Mouse (Mus musculus): Measurements from ENCODE around the gene Ermn. TPM values are rescaled to one million over a fixed set of nuclear protein-coding genes. Genes with fewer than 3 reads are reported as not detected.
A peak's percentile ranks its signal among the peaks of the same experiment; 100 is the strongest.

Gene Ermn
- total RNA-seq (2022), result 10 to 100 TPM; 35.2 to 39.7 (median 36.8) TPM

GRCm38 (mm10) chr2:58052821-58053581 is at the start of gene Ermn:
Gene Ermn, minus strand, starts transcription at chr2:58052864.
- peak; percentile 42 to 50 for DNase-seq (ENCODE audit: low spot score in 2 of 2)

GRCm38 (mm10) chr2:58094818-58095217 is 42.2 kb upstream of the Ermn start:
- DNase-seq (ENCODE audit: low spot score in 2 of 2), result no peak

GRCm38 (mm10) chr2:58086420-58086819 is 33.8 kb upstream of the Ermn start:
- no peak for DNase-seq (ENCODE audit: low spot score in 2 of 2)

- no peak for DNase-seq (ENCODE audit: low spot score in 2 of 2)
These were observed 27.2 kb upstream of the Ermn start for GRCm38 (mm10) chr2:58079849-58080248.

GRCm38 (mm10) chr2:58055383-58055782 is 2.7 kb upstream of the Ermn start:
- peak; percentile 52 to 66 for DNase-seq (ENCODE audit: low spot score in 2 of 2)

GRCm38 (mm10) chr2:58041867-58042266 is 10.8 kb downstream of the Ermn start:
- peak; percentile 48 to 50 for DNase-seq (ENCODE audit: low spot score in 2 of 2)

GRCm38 (mm10) chr2:58036926-58037325 is 15.7 kb downstream of the Ermn start:
- no peak for DNase-seq (ENCODE audit: low spot score in 2 of 2)

- no peak for DNase-seq (ENCODE audit: low spot score in 2 of 2)
These were observed 17.0 kb downstream of the Ermn start for GRCm38 (mm10) chr2:58035635-58036034.

GRCm38 (mm10) chr2:58031431-58031830 is 21.2 kb downstream of the Ermn start:
- DNase-seq (ENCODE audit: low spot score in 2 of 2), result no peak

- DNase-seq (ENCODE audit: low spot score in 2 of 2), result no peak
These were observed 23.3 kb downstream of the Ermn start for GRCm38 (mm10) chr2:58029404-58029803.

- no peak for DNase-seq (ENCODE audit: low spot score in 2 of 2)
These were observed 25.9 kb downstream of the Ermn start for GRCm38 (mm10) chr2:58026740-58027139.

GRCm38 (mm10) chr2:58023556-58023955 is 29.1 kb downstream of the Ermn start:
- DNase-seq (ENCODE audit: low spot score in 2 of 2), result no peak

- DNase-seq (ENCODE audit: low spot score in 2 of 2), result no peak
These were observed 45.6 kb downstream of the Ermn start for GRCm38 (mm10) chr2:58007081-58007480.

GRCm38 (mm10) chr2:58001497-58001896 is 51.2 kb downstream of the Ermn start:
- no peak for DNase-seq (ENCODE audit: low spot score in 2 of 2)

GRCm38 (mm10) chr2:57997752-57998430 is 54.8 kb downstream of the Ermn start, which contains the start of gene Galnt5:
Gene Galnt5, plus strand, starts transcription at chr2:57997884.
- DNase-seq (ENCODE audit: low spot score in 2 of 2), result no peak

Other genes starting within 250 kb of the Ermn start
- under 1 TPM in 3 of 4 experiments, not detected in 1; 0.18 to 0.43 (median 0.25) TPM for gene Galnt5, start 55.0 kb downstream of the Ermn start, total RNA-seq (2022)
- gene Cytip, start 142.7 kb upstream of the Ermn start, total RNA-seq (2022), result 1 to 10 TPM in 2 of 4 experiments, not detected in 2; 1.3 TPM